Comparison of ENCODE assay signal across 25 mouse cellular contexts in the genomic region with DNA sequence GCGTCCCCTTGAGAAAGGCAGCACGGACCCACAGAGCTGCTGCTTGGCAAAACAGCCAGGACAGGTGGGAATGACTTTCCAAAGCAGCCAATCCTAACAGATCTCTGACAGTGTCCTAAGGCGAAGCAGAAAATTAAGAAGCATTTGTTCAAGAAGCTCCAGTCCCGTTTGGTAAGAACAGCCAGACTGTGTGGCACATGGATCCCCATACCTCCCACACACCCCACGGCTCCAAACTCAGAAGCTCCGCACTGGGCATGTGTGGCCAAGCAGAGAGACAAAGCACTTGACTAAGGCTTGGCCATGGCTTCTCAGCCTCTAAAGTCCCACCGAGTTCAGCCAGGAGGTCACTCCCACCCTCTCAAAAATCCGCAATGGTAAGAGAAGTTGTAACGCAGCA. TPM values are rescaled to one million over a fixed set of nuclear protein-coding genes. Genes with fewer than 3 reads are reported as not detected.
A peak's percentile ranks its signal among the peaks of the same experiment; 100 is the strongest.
DNase-seq lines count a peak whose midpoint lies in the region; ATAC-seq and TF ChIP-seq lines count a peak whose summit lies in the region.
"Had no signal": no experiment of that assay in that cellular context is flagged by ENCODE, and none has a peak within 500 bp of the region (broad histone marks: within the 10 kb centered on the region; RNA-seq: fewer than 3 reads in every experiment).

No protein-coding gene starts in this region.

- DNase-seq in layer of hippocampus, adult 18-20 months (ENCODE audit: low spot score in 2 of 2) = peak; percentile 67 to 80
- DNase-seq in layer of hippocampus, postnatal 10 days (ENCODE audit: low spot score in 2 of 2) = no peak
- peak; percentile 60 for DNase-seq in brain, adult 2 months (ENCODE audit: low read depth, low spot score)
- DNase-seq in layer of hippocampus, postnatal 36 days = peak; percentile 45 to 51
- no peak for DNase-seq in retina, embryonic 14.5 days (ENCODE audit: low spot score)
- no peak for DNase-seq in midbrain, embryonic 11.5 days (ENCODE audit: low spot score, missing footprints)
- DNase-seq: adrenal gland, adult 8-10 months; cerebellum, adult 18-20 months; cerebellum, postnatal 25 days; gastrocnemius, postnatal 14 days; kidney, adult 18-20 months; lung, postnatal 4 days; spleen, adult 18-20 months; thymus, postnatal 14 days had no signal

- no peak overlapping the region for H3K27ac ChIP-seq in midbrain, embryonic 11.5 days (ENCODE audit: low read depth, low read length)
- H3K27ac ChIP-seq: embryonic facial prominence, embryonic 13.5 days; limb, embryonic 15.5 days; liver, embryonic 15.5 days; midbrain, embryonic 15.5 days; neural tube, embryonic 12.5 days had no signal

- no peaks in the 10 kb centered on the region for H3K27me3 ChIP-seq in E14TG2a.4 (ENCODE audit: insufficient read depth, low read length)
- H3K27me3 ChIP-seq in midbrain, embryonic 11.5 days (ENCODE audit: control insufficient read depth, insufficient read depth, low read length) = no peaks in the 10 kb centered on the region
- H3K27me3 ChIP-seq: embryonic facial prominence, embryonic 13.5 days; limb, embryonic 15.5 days; liver, embryonic 15.5 days; midbrain, embryonic 15.5 days; neural tube, embryonic 12.5 days had no signal

- ATAC-seq in midbrain, embryonic 11.5 days (ENCODE audit: low FRiP score) = no peak
- ATAC-seq: activated CD4-positive, CD25-positive, alpha-beta regulatory T cell, adult 4 months; forebrain, embryonic 14.5 days; hindbrain, embryonic 16.5 days; midbrain, embryonic 15.5 days had no signal

- H3K4me3 ChIP-seq in E14TG2a.4 (replicated peaks; ENCODE audit: low read length) = peak overlapping the region; percentile 52
- H3K4me3 ChIP-seq in midbrain, embryonic 11.5 days (ENCODE audit: low read depth, low read length) = no peak overlapping the region
- H3K4me3 ChIP-seq: embryonic facial prominence, embryonic 13.5 days; erythroblast, embryonic 14.5 days; limb, embryonic 15.5 days; liver, embryonic 15.5 days; midbrain, embryonic 15.5 days; neural tube, embryonic 12.5 days had no signal

- no peak for TF ChIP-seq CTCF in E14TG2a.4 (conservative IDR thresholded peaks at IDR 0.05; ENCODE audit: low read length)

- no peak overlapping the region for H3K9ac ChIP-seq in midbrain, embryonic 11.5 days (ENCODE audit: low read length)
- H3K9ac ChIP-seq: embryonic facial prominence, embryonic 13.5 days; limb, embryonic 15.5 days; liver, embryonic 15.5 days; midbrain, embryonic 15.5 days; neural tube, embryonic 12.5 days had no signal

- H3K9me3 ChIP-seq in E14TG2a.4 (ENCODE audit: low read length) = no peaks in the 10 kb centered on the region
- H3K9me3 ChIP-seq in midbrain, embryonic 11.5 days (ENCODE audit: control insufficient read depth, low read length) = no peaks in the 10 kb centered on the region; the same call in 1 of the 2 replicates
- H3K9me3 ChIP-seq: embryonic facial prominence, embryonic 13.5 days; limb, embryonic 15.5 days; liver, embryonic 15.5 days; midbrain, embryonic 15.5 days; neural tube, embryonic 12.5 days had no signal

- H3K4me1 ChIP-seq in E14TG2a.4 (replicated peaks; ENCODE audit: low read depth, low read length) = peaks cover 42% of the 10 kb centered on the region
- no peaks in the 10 kb centered on the region; the same call in 1 of the 2 replicates for H3K4me1 ChIP-seq in midbrain, embryonic 11.5 days (ENCODE audit: control insufficient read depth, insufficient read depth, low read length)
- H3K4me1 ChIP-seq: liver, embryonic 15.5 days; midbrain, embryonic 15.5 days; neural tube, embryonic 12.5 days had no signal

- no peak overlapping the region for H3K4me2 ChIP-seq in midbrain, embryonic 11.5 days
- H3K4me2 ChIP-seq: embryonic facial prominence, embryonic 13.5 days; heart, embryonic 11.5 days; limb, embryonic 15.5 days; liver, embryonic 15.5 days; midbrain, embryonic 15.5 days; neural tube, embryonic 12.5 days had no signal

- H3K36me3 ChIP-seq in E14TG2a.4 (ENCODE audit: insufficient read depth, low read length) = peaks cover 15% of the 10 kb centered on the region
- no peaks in the 10 kb centered on the region for H3K36me3 ChIP-seq in midbrain, embryonic 11.5 days (ENCODE audit: control insufficient read depth, insufficient read depth, low read length)
- H3K36me3 ChIP-seq: embryonic facial prominence, embryonic 13.5 days; limb, embryonic 15.5 days; liver, embryonic 15.5 days; midbrain, embryonic 15.5 days; neural tube, embryonic 12.5 days had no signal

- 90% methylated on average over 9 of the region's 9 CpGs for WGBS in midbrain, embryonic 11.5 days

RNA-seq across cellular contexts. Expression of a gene that starts 45.5 kb away (rescaled TPM):
- 10 to 100 TPM; 82.9 to 84.4 TPM for total RNA-seq in layer of hippocampus, adult 18-20 months (2021)
- 100 to 1,000 TPM; 124 to 137 TPM for total RNA-seq in layer of hippocampus, postnatal 10 days (2021)
- total RNA-seq in layer of hippocampus, postnatal 36 days (2021) = 10 to 100 TPM; 76.5 to 84.1 TPM
- 4.1 TPM in 1 of 2 replicates, not detected in the other for polyA plus RNA-seq in midbrain, embryonic 11.5 days (2014; fragmentation: Nextera tagmentation; extraction: Ambion mirVana)

Comparison
In these comparisons a context has a peak if more than half of its experiments do, and no peak if none do; other contexts are left out.
1. DNase-seq: peak in layer of hippocampus, adult 18-20 months (2 of 2), brain, adult 2 months (single experiment) and layer of hippocampus, postnatal 36 days (2 of 2); none in layer of hippocampus, postnatal 10 days (0 of 2), retina, embryonic 14.5 days (single experiment) and midbrain, embryonic 11.5 days (single experiment).